Mouse (Mus musculus) lung, postnatal 0 days (tissue): ENCODE measurements around the gene Dnajc5.

Source experiments
- CTCF ChIP-seq: IDR thresholded peaks from 2 replicates; pipeline ENCODE4 v1.5.1; 2016; ENCODE audit warnings: antibody characterized with exemption, mild to moderate bottlenecking
- EP300 ChIP-seq: IDR thresholded peaks from 2 replicates; pipeline ENCODE4 v1.6.1; 2016; ENCODE audit warnings: antibody characterized with exemption, mild to moderate bottlenecking, control low read depth

DNA sequence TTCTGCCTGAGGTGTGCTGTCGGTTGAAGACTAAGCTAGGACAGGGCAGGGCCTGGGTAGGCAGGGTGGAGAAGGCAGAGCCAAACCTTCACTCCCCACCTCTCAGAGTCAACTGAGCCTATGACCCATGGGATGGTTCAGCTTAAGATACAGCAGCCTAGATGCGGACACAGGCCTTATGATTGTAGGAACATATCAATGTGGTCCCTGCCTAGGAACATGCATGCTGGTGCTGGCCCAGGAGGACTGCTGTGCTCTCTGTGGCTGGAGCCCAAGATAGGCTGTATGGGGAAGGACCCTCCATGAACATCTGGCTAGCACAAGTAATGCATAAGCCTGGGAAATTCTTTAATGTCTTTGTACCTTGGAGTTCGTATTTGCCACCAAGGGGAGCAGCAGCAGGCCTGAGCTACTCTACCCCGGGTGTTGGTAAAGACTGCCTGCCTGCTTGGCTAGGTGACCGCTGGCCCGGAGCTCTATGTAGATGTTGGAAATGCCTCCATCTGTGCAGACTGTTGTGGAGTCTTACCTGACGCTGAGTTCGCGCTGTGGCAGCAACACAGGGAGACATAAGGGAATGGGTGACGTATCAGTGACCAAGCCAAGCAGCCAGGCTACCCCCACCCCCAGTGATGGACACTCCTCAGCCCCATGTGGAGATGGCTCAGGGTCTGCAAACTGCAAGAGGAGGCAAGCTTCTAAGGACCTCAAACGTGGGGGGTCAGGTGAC is 51.8 kb downstream of the Dnajc5 start:
- TF ChIP-seq CTCF (no peak), EP300 (no peak)
